Comparison of ENCODE assay signal across 21 mouse cellular contexts in genomic region chr6:72491151-72491550, GRCm38 (mm10). TPM values are rescaled to one million over a fixed set of nuclear protein-coding genes. Genes with fewer than 3 reads are reported as not detected.
DNase-seq lines count a peak whose midpoint lies in the region; ATAC-seq lines count a peak whose summit lies in the region.
"Had no signal": no experiment of that assay in that cellular context is flagged by ENCODE, and none has a peak within 500 bp of the region (broad histone marks: within the 10 kb centered on the region; RNA-seq: fewer than 3 reads in every experiment).

No protein-coding gene starts in this region.

- H3K36me3 ChIP-seq in midbrain, embryonic 11.5 days (ENCODE audit: control insufficient read depth, insufficient read depth, low read length) = no peaks in the 10 kb centered on the region
- no peaks in the 10 kb centered on the region for H3K36me3 ChIP-seq in midbrain, embryonic 10.5 days
- H3K36me3 ChIP-seq in heart, embryonic 13.5 days = no peaks in the 10 kb centered on the region
- H3K36me3 ChIP-seq: embryonic facial prominence, embryonic 12.5 days; forebrain, embryonic 15.5 days; hindbrain, embryonic 10.5 days had no signal

- no peaks in the 10 kb centered on the region for H3K4me1 ChIP-seq in midbrain, embryonic 11.5 days (ENCODE audit: control insufficient read depth, insufficient read depth, low read length)
- no peaks in the 10 kb centered on the region for H3K4me1 ChIP-seq in midbrain, embryonic 10.5 days
- H3K4me1 ChIP-seq in heart, embryonic 13.5 days = peaks cover 46% of the 10 kb centered on the region
- H3K4me1 ChIP-seq: embryonic facial prominence, embryonic 12.5 days; forebrain, embryonic 15.5 days; hindbrain, embryonic 10.5 days had no signal

- H3K4me3 ChIP-seq in midbrain, embryonic 11.5 days (ENCODE audit: low read depth, low read length) = no peak overlapping the region
- no peak overlapping the region for H3K4me3 ChIP-seq in midbrain, embryonic 10.5 days
- no peak overlapping the region for H3K4me3 ChIP-seq in heart, embryonic 13.5 days
- H3K4me3 ChIP-seq: embryonic facial prominence, embryonic 12.5 days; forebrain, embryonic 15.5 days; hindbrain, embryonic 10.5 days had no signal

- H3K9me3 ChIP-seq in midbrain, embryonic 11.5 days (ENCODE audit: control insufficient read depth, low read length) = no peaks in the 10 kb centered on the region
- no peaks in the 10 kb centered on the region for H3K9me3 ChIP-seq in midbrain, embryonic 10.5 days (replicated peaks)
- no peaks in the 10 kb centered on the region for H3K9me3 ChIP-seq in heart, embryonic 13.5 days
- H3K9me3 ChIP-seq: embryonic facial prominence, embryonic 12.5 days; forebrain, embryonic 15.5 days; hindbrain, embryonic 10.5 days had no signal

- DNase-seq in heart, adult 8-10 months (ENCODE audit: low spot score) = peak; percentile 63
- no peak for DNase-seq in heart, postnatal 36 days
- DNase-seq in midbrain, embryonic 11.5 days (ENCODE audit: low spot score, missing footprints) = peak; percentile 76
- no peak for DNase-seq in midbrain, embryonic 10.5 days (ENCODE audit: low spot score)
- DNase-seq in heart, postnatal 10 days = peak; percentile 46 to 47
- no peak for DNase-seq in left cerebral cortex, adult 18-20 months (ENCODE audit: low spot score in 2 of 2)
- DNase-seq: adrenal gland, adult 8-10 months; cerebellum, adult 11 months; cerebellum, adult 8-10 months; cerebellum, postnatal 14 days; gastrocnemius, postnatal 36 days; kidney, adult 2 months had no signal

- no peak for ATAC-seq in midbrain, embryonic 11.5 days (ENCODE audit: low FRiP score)
- no peak for ATAC-seq in heart, embryonic 13.5 days (ENCODE audit: extremely low read depth, insufficient number of reproducible peaks, low FRiP score, low TSS enrichment)
- ATAC-seq: forebrain, embryonic 15.5 days; intestine, embryonic 16.5 days had no signal

- H3K27me3 ChIP-seq in midbrain, embryonic 11.5 days (ENCODE audit: control insufficient read depth, insufficient read depth, low read length) = no peaks in the 10 kb centered on the region
- no peaks in the 10 kb centered on the region for H3K27me3 ChIP-seq in midbrain, embryonic 10.5 days (ENCODE audit: low read depth, poor library complexity, severe bottlenecking)
- no peaks in the 10 kb centered on the region for H3K27me3 ChIP-seq in heart, embryonic 13.5 days (replicated peaks)
- H3K27me3 ChIP-seq: embryonic facial prominence, embryonic 12.5 days; forebrain, embryonic 15.5 days had no signal

- H3K4me2 ChIP-seq in midbrain, embryonic 11.5 days = no peak overlapping the region
- H3K4me2 ChIP-seq in heart, embryonic 13.5 days = no peak overlapping the region
- H3K4me2 ChIP-seq: embryonic facial prominence, embryonic 12.5 days; forebrain, embryonic 15.5 days; hindbrain, embryonic 14.5 days had no signal

- intact Hi-C loops in heart, postnatal 36 days (cut with DNase I) = loop anchor here (5.0 kb wide), 1 partner anchor 36 kb away; no protein-coding TSS in a partner anchor
- intact Hi-C loops in heart, postnatal 10 days (cut with DNase I) = loop anchor here (5.0 kb wide), 1 partner anchor 36 kb away; no protein-coding TSS in a partner anchor

- H3K27ac ChIP-seq in midbrain, embryonic 11.5 days (ENCODE audit: low read depth, low read length) = no peak overlapping the region
- no peak overlapping the region for H3K27ac ChIP-seq in midbrain, embryonic 10.5 days (replicated peaks)
- peak overlapping the region; percentile 29 for H3K27ac ChIP-seq in heart, embryonic 13.5 days (replicated peaks)
- H3K27ac ChIP-seq: embryonic facial prominence, embryonic 12.5 days; forebrain, embryonic 15.5 days; hindbrain, embryonic 10.5 days; hindbrain, embryonic 14.5 days had no signal

- WGBS in midbrain, embryonic 11.5 days = 77% methylated on average over 3 of the region's 3 CpGs
- WGBS in midbrain, embryonic 10.5 days = 81% methylated on average over 3 of the region's 3 CpGs
- 26% methylated on average over 3 of the region's 3 CpGs for WGBS in heart, embryonic 13.5 days

- no peak overlapping the region for H3K9ac ChIP-seq in midbrain, embryonic 11.5 days (ENCODE audit: low read length)
- no peak overlapping the region for H3K9ac ChIP-seq in heart, embryonic 13.5 days
- H3K9ac ChIP-seq: embryonic facial prominence, embryonic 12.5 days; forebrain, embryonic 15.5 days; hindbrain, embryonic 14.5 days had no signal

RNA-seq across cellular contexts. Expression of gene Sh2d6, which starts 30.4 kb away (rescaled TPM):
- total RNA-seq in heart, adult 8-10 months (2022) = not detected
- under 1 TPM; 0.33 to 0.35 TPM for total RNA-seq in heart, postnatal 36 days (2021)
- 0.41 TPM in 1 of 2 replicates, not detected in the other for polyA plus RNA-seq in midbrain, embryonic 11.5 days (2014; fragmentation: Nextera tagmentation; extraction: Ambion mirVana)
- polyA plus RNA-seq in midbrain, embryonic 10.5 days (2016; fragmentation: Nextera tagmentation; extraction: Ambion mirVana) = 0.23 and 0.39 TPM in 2 replicates
- polyA plus RNA-seq in heart, embryonic 13.5 days (2015; fragmentation: Nextera tagmentation; extraction: Ambion mirVana) = 0.21 TPM in 1 of 2 replicates, not detected in the other
- under 1 TPM in 1 of 2 experiments, not detected in 1; 0.40 TPM for total RNA-seq in heart, postnatal 10 days (2021)
- under 1 TPM; 0.56 to 0.61 TPM for total RNA-seq in left cerebral cortex, adult 18-20 months (2021)
- total RNA-seq: common myeloid progenitor, adult 5-6 weeks; ES-E14 had no signal
- polyA plus RNA-seq: embryonic facial prominence, embryonic 12.5 days; heart, embryonic 14.5 days had no signal

RNA-seq across cellular contexts. Expression of gene Mat2a, which starts 51.8 kb away (rescaled TPM):
- total RNA-seq in heart, adult 8-10 months (2022) = 100 to 1,000 TPM; 112 to 150 (median 119) TPM
- 100 to 1,000 TPM in 1 of 2 experiments, 10 to 100 TPM in 1; 81.3 to 164 TPM for total RNA-seq in heart, postnatal 36 days (2021)
- 463 and 499 TPM in 2 replicates for polyA plus RNA-seq in midbrain, embryonic 11.5 days (2014; fragmentation: Nextera tagmentation; extraction: Ambion mirVana)
- polyA plus RNA-seq in midbrain, embryonic 10.5 days (2016; fragmentation: Nextera tagmentation; extraction: Ambion mirVana) = 431 and 439 TPM in 2 replicates
- 264 and 267 TPM in 2 replicates for polyA plus RNA-seq in heart, embryonic 13.5 days (2015; fragmentation: Nextera tagmentation; extraction: Ambion mirVana)
- total RNA-seq in heart, postnatal 10 days (2021) = 100 to 1,000 TPM; 204 to 226 TPM
- total RNA-seq in left cerebral cortex, adult 18-20 months (2021) = 100 to 1,000 TPM; 172 to 199 TPM

RNA-seq across cellular contexts. Expression of gene Capg, which starts 53.0 kb away (rescaled TPM):
- 10 to 100 TPM in 1 of 4 experiments, 1 to 10 TPM in 3; 7.5 to 11.8 (median 9.2) TPM for total RNA-seq in heart, adult 8-10 months (2022)
- 10 to 100 TPM in 1 of 2 experiments, 1 to 10 TPM in 1; 9.0 to 10.3 TPM for total RNA-seq in heart, postnatal 36 days (2021)
- polyA plus RNA-seq in midbrain, embryonic 11.5 days (2014; fragmentation: Nextera tagmentation; extraction: Ambion mirVana) = 6.6 and 8.0 TPM in 2 replicates
- polyA plus RNA-seq in midbrain, embryonic 10.5 days (2016; fragmentation: Nextera tagmentation; extraction: Ambion mirVana) = 9.7 and 11.1 TPM in 2 replicates
- 25.1 and 25.4 TPM in 2 replicates for polyA plus RNA-seq in heart, embryonic 13.5 days (2015; fragmentation: Nextera tagmentation; extraction: Ambion mirVana)
- 10 to 100 TPM; 11.5 to 13.1 TPM for total RNA-seq in heart, postnatal 10 days (2021)
- total RNA-seq in left cerebral cortex, adult 18-20 months (2021) = 1 to 10 TPM; 1.8 to 4.2 TPM

Comparison
In these comparisons a context has a peak if more than half of its experiments do, and no peak if none do; other contexts are left out.
1. DNase-seq: peak in heart, adult 8-10 months (single experiment), midbrain, embryonic 11.5 days (single experiment) and heart, postnatal 10 days (2 of 2); none in heart, postnatal 36 days (0 of 2), midbrain, embryonic 10.5 days (single experiment) and left cerebral cortex, adult 18-20 months (0 of 2).